Mouse (Mus musculus): ENCODE measurements around the gene Pigh.

DNA sequence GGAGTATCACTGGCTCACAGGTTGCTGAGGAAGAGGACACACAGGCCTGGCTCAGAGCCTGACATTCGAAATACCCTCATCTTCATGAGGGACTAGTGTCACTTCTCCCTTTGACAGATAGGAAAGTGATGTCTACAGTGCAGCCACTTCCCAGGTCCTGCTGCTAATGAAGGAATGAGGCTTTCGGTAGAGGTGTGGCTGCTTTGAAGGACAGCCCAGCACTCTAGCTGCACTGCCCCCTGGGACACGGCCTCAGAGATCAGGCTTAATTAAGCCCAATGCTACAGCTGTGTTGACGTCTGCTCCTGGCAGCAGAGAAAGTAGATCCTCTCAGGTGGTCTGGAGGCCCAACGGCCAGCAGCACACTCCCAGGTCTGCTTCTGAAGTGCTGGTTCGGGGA is 29.9 kb downstream of the Pigh start:
- TF ChIP-seq CTCF (IDR thresholded peaks at IDR 0.05; ENCODE audit: control insufficient read depth, insufficient read depth, insufficient replicate concordance, low read depth, low read length): no peak
- no peak for TF ChIP-seq POLR2A (IDR thresholded peaks at IDR 0.05; ENCODE audit: control insufficient read depth, low read depth, low read length)
